Mouse (Mus musculus): ENCODE results near the gene Sod2. TPM values are rescaled to one million over a fixed set of nuclear protein-coding genes. Genes with fewer than 3 reads are reported as not detected.
A peak's percentile ranks its signal among the peaks of the same experiment; 100 is the strongest.
"Not testable (repeated sequence)": the region's sequence is repeated elsewhere in the genome, so short reads cannot be mapped to it uniquely, and the experiment has no call there.

Sod2 gene
- polyA plus RNA-seq, 1 experiment from 2014 or later, result 138 TPM

DNA sequence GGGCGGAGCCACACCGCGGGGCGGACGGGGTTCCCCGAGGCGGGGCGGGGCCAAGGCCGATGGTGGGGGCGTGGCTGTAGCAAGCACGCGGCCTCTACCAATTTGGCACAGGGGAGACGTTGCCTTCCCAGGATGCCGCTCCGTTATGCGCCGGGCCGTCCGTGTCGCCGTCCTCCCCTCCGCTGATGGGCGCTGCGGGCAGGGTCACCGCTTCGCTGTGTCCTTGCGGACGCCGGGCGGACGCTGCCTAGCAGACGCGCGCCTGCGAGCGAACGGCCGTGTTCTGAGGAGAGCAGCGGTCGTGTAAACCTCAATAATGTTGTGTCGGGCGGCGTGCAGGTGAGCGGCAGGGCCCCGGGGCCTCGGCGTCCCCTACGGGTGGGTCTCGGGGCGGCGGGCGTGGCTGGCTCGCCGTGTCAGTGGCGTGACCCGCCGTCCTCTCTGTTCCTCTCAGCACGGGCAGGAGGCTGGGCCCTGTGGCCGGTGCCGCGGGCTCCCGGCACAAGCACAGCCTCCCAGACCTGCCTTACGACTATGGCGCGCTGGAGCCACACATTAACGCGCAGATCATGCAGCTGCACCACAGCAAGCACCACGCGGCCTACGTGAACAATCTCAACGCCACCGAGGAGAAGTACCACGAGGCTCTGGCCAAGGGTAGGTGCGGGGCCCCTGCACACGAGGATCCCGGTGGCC is 1.2 kb downstream of the Sod2 start:
- under 1% methylated on average over 68 of the region's 76 CpGs for WGBS
- TF ChIP-seq CTCF (IDR thresholded peaks at IDR 0.05; ENCODE audit: low read depth), result peak; percentile 40
- Histone ChIP-seq H3K27me3 (replicated peaks; ENCODE audit: control insufficient read depth, insufficient read depth, low read length) (no peaks in the 10 kb centered on the region), H3K4me3 (ENCODE audit: low read depth, low read length) (peak overlapping the region; percentile 80), H3K9me3 (ENCODE audit: control insufficient read depth) (no peaks in the 10 kb centered on the region), H3K4me2 (replicated peaks; ENCODE audit: low read depth) (peak overlapping the region; percentile 87), H3K4me1 (replicated peaks; ENCODE audit: control insufficient read depth, insufficient read depth, low read length) (peaks cover 10% of the 10 kb centered on the region; the same call in 1 of the 2 replicates), H3K27ac (ENCODE audit: low read depth, low read length) (peak overlapping the region; percentile 94), H3K9ac (ENCODE audit: low read depth, low read length) (peak overlapping the region; percentile 72), H3K36me3 (ENCODE audit: control insufficient read depth, insufficient read depth) (0 out of 2 replicates have a peak, but pooled peaks cover 9% of the 10 kb centered on the region)
- ATAC-seq, result peak; percentile 97

DNA sequence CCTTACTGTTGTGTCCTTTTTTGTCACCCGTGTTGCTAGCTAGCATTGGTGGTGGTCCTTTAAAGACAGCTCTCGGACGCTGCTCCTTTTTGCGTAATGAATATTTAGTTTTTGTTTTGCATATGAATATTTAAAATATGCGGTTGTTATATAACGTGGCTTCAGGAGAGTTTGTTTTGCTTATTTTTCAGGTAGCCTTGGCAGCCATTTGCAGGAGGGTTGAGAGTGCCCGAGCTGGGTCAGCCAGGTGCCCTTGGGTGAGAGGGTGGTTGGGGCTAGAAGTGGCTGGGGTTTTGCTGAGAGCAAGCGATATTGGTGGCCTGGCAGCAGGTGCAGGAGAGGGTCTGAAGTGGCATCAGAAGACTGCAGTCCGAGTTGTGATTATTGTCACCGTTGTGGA is 1.9 kb downstream of the Sod2 start:
- Histone ChIP-seq H3K27me3 (replicated peaks; ENCODE audit: control insufficient read depth, insufficient read depth, low read length) (no peaks in the 10 kb centered on the region), H3K4me1 (replicated peaks; ENCODE audit: control insufficient read depth, insufficient read depth, low read length) (peaks cover 10% of the 10 kb centered on the region; the same call in 1 of the 2 replicates), H3K4me3 (ENCODE audit: low read depth, low read length) (peak overlapping the region; percentile 80), H3K9me3 (ENCODE audit: control insufficient read depth) (no peaks in the 10 kb centered on the region), H3K9ac (ENCODE audit: low read depth, low read length) (peak overlapping the region; percentile 72), H3K4me2 (replicated peaks; ENCODE audit: low read depth) (peak overlapping the region; percentile 87), H3K36me3 (ENCODE audit: control insufficient read depth, insufficient read depth) (0 out of 2 replicates have a peak, but pooled peaks cover 11% of the 10 kb centered on the region), H3K27ac (ENCODE audit: low read depth, low read length) (peak overlapping the region; percentile 94)
- TF ChIP-seq CTCF (IDR thresholded peaks at IDR 0.05; ENCODE audit: low read depth), result no peak
- ATAC-seq, result no peak
- 4% methylated on average over 10 of the region's 10 CpGs for WGBS

DNA sequence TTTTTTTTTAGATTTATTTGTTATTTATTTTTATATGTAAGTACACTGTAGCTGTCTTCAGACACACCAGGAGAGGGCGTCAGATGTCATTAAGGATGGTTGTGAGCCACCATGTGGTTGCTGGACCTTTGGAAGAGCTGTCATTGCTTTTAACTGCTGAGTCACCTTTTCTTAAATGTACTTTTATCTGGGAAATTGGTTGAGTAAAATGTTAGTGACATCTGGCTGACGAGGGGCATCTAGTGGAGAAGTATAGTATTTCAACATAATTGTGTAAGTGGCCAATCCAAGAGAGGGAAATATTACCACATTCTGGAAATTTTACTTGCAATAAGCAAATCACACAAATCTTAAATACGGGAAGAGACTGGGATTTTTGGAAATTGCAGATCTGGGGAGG is 3.2 kb downstream of the Sod2 start:
- Histone ChIP-seq H3K4me1 (replicated peaks; ENCODE audit: control insufficient read depth, insufficient read depth, low read length) (peaks cover 10% of the 10 kb centered on the region; the same call in 1 of the 2 replicates), H3K27ac (ENCODE audit: low read depth, low read length) (no peak overlapping the region), H3K9me3 (ENCODE audit: control insufficient read depth) (no peaks in the 10 kb centered on the region), H3K27me3 (replicated peaks; ENCODE audit: control insufficient read depth, insufficient read depth, low read length) (no peaks in the 10 kb centered on the region), H3K4me3 (ENCODE audit: low read depth, low read length) (no peak overlapping the region), H3K9ac (ENCODE audit: low read depth, low read length) (no peak overlapping the region), H3K36me3 (ENCODE audit: control insufficient read depth, insufficient read depth) (peaks cover 21% of the 10 kb centered on the region), H3K4me2 (replicated peaks; ENCODE audit: low read depth) (no peak overlapping the region)
- peak; percentile 74 for TF ChIP-seq CTCF (IDR thresholded peaks at IDR 0.05; ENCODE audit: low read depth)
- peak; percentile 14; the same call in 1 of the 2 replicates for ATAC-seq
- WGBS, result 19% methylated on average over 3 of the region's 3 CpGs

DNA sequence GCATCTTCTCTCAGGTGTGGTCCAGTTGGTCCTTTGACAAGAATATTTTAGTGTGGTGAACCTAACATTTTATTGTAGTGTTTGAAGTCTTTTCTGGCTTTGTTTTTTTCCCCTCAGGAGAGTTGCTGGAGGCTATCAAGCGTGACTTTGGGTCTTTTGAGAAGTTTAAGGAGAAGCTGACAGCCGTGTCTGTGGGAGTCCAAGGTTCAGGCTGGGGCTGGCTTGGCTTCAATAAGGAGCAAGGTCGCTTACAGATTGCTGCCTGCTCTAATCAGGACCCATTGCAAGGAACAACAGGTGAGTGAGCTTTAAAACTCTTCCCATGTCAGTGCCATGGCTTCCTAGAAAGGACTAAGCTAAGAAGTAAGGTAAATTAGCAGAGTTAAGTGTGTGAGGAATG is 6.7 kb downstream of the Sod2 start:
- no peaks in the 10 kb centered on the region for H3K9me3 ChIP-seq (ENCODE audit: control insufficient read depth)
- ATAC-seq, result no peak
- H3K4me3 ChIP-seq (ENCODE audit: low read depth, low read length), result no peak overlapping the region
- 51% methylated on average over 3 of the region's 3 CpGs for WGBS
- H3K9ac ChIP-seq (ENCODE audit: low read depth, low read length), result no peak overlapping the region
- peaks cover 35% of the 10 kb centered on the region for H3K36me3 ChIP-seq (ENCODE audit: control insufficient read depth, insufficient read depth)
- no peak overlapping the region for H3K4me2 ChIP-seq (replicated peaks; ENCODE audit: low read depth)
- H3K27ac ChIP-seq (ENCODE audit: low read depth, low read length), result no peak overlapping the region
- no peaks in the 10 kb centered on the region for H3K27me3 ChIP-seq (replicated peaks; ENCODE audit: control insufficient read depth, insufficient read depth, low read length)
- TF ChIP-seq CTCF (IDR thresholded peaks at IDR 0.05; ENCODE audit: low read depth), result no peak
- H3K4me1 ChIP-seq (replicated peaks; ENCODE audit: control insufficient read depth, insufficient read depth, low read length), result 0 out of 2 replicates have a peak, but pooled peaks cover 5% of the 10 kb centered on the region

DNA sequence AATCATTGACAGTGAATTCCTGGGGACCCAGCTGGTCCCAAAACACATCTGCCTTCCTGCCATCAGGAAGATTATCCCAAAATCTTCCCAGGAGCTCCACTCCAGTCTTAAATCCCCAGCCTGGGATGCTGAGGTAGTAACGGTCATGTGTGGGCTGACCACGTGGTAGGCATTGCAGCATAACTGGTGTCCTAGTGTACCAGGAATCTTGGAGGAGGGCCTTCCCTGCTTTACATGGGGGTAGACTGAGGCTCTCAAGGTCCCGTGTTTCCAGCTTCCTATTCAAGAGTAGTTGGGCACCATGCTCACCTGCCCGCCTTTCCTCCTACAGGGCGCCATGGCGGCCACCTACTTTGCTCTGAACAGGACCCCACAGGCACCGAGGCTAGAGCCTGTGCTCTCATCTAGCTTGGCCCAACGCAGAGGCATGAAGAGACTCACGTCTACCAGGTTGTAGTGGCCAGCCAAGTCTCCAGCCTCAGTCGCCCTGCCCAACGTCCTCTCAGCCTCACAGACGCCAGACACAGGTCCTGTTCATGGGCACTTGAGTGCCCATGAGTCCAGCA is 30.1 kb downstream of the Sod2 start:
- not testable (repeated sequence) for H3K9me3 ChIP-seq (ENCODE audit: control insufficient read depth); H3K36me3 ChIP-seq (ENCODE audit: control insufficient read depth, insufficient read depth); ATAC-seq; H3K27ac ChIP-seq (ENCODE audit: low read depth, low read length); H3K27me3 ChIP-seq (replicated peaks; ENCODE audit: control insufficient read depth, insufficient read depth, low read length); H3K9ac ChIP-seq (ENCODE audit: low read depth, low read length); H3K4me2 ChIP-seq (replicated peaks; ENCODE audit: low read depth); H3K4me3 ChIP-seq (ENCODE audit: low read depth, low read length); H3K4me1 ChIP-seq (replicated peaks; ENCODE audit: control insufficient read depth, insufficient read depth, low read length)
- 91% methylated on average over 4 of the region's 12 CpGs for WGBS

DNA sequence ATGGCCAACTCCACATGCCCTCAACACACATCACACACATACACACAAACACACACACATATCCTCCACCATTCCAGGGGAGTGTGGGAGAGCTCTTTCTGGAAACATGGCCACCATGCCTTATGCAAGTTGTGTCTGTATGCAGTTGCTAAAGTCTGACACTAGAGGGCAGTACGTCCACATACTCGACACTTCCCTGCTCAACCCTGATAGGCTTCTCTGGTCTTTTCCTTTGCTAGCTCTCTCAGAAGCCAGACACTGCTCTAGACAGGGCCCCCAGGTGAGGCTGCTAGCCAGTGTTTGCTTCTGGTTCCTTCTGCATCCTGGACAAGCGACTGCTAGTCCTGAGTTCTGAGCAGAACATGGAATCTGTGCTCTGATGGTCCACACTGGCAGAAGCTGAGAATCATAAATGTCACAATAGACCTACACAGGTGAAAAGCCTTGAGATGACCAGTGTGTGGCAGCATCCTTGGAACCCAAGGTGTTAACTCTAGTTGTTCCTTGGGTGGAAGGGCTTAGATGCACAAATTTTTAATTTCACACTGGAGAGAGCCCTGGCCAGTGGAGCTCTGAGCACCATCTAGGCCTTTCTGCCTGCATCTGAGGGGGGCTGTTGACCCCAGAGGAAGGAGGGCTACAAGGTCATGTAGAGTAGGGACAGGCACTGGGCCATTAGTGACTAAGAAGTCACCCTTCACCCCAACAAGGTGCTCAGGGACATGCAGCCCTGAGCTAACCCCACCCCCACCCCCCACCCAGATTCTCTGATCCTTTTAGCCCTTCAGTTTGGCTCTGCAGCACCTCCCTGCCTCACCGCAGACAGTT is 37.4 kb downstream of the Sod2 start:
- H3K4me1 ChIP-seq (replicated peaks; ENCODE audit: control insufficient read depth, insufficient read depth, low read length); H3K27ac ChIP-seq (ENCODE audit: low read depth, low read length); H3K27me3 ChIP-seq (replicated peaks; ENCODE audit: control insufficient read depth, insufficient read depth, low read length); H3K36me3 ChIP-seq (ENCODE audit: control insufficient read depth, insufficient read depth); H3K9me3 ChIP-seq (ENCODE audit: control insufficient read depth); H3K4me2 ChIP-seq (replicated peaks; ENCODE audit: low read depth); H3K9ac ChIP-seq (ENCODE audit: low read depth, low read length); H3K4me3 ChIP-seq (ENCODE audit: low read depth, low read length): not testable (repeated sequence)
- 4% methylated on average over 3 of the region's 4 CpGs for WGBS
- TF ChIP-seq CTCF (IDR thresholded peaks at IDR 0.05; ENCODE audit: low read depth), result peak; percentile 73
- peak; percentile 39; the same call in 1 of the 2 replicates for ATAC-seq

DNA sequence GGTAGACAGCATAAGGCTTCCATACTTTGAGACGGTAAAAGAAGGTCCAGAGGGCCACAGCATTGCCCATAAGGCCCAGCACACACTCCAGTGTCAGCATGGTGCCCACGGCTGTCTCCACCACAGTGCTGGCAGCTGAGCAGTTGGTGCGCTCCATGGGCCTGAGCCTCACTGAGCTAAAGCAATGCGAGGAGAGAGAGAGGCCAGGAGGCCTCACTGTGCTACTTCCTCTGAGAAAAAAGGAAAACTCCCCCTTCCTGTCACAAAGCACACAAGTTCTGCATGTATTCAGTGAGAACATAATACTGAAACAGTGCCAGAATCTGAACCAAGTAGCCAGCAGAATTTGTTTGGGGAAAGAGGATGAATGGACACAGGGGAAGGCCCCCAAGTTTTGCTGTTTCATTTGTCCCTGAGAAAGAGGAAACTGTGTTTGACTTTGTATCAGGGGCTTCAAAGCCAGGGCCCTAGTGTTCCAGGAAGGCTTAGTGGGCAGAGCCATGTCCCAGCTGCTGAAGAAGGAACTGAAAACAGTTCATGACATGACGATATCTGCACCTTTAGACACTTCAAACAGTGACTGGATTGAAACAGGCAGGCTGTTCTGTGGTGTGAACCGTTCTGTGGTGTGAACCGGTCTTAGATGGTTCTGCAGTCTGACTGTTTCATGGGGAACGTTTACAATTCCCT is 45.6 kb downstream of the Sod2 start, which contains the start of gene Gpr31b:
Gpr31b (minus strand) TSS at position 173 of the 690 bp plus-strand sequence.
- not testable (repeated sequence) for H3K4me2 ChIP-seq (replicated peaks; ENCODE audit: low read depth); H3K36me3 ChIP-seq (ENCODE audit: control insufficient read depth, insufficient read depth); H3K4me3 ChIP-seq (ENCODE audit: low read depth, low read length); H3K4me1 ChIP-seq (replicated peaks; ENCODE audit: control insufficient read depth, insufficient read depth, low read length); H3K27me3 ChIP-seq (replicated peaks; ENCODE audit: control insufficient read depth, insufficient read depth, low read length); H3K27ac ChIP-seq (ENCODE audit: low read depth, low read length); H3K9ac ChIP-seq (ENCODE audit: low read depth, low read length); H3K9me3 ChIP-seq (ENCODE audit: control insufficient read depth); ATAC-seq
- 83% methylated on average over 1 of the region's 8 CpGs for WGBS

DNA sequence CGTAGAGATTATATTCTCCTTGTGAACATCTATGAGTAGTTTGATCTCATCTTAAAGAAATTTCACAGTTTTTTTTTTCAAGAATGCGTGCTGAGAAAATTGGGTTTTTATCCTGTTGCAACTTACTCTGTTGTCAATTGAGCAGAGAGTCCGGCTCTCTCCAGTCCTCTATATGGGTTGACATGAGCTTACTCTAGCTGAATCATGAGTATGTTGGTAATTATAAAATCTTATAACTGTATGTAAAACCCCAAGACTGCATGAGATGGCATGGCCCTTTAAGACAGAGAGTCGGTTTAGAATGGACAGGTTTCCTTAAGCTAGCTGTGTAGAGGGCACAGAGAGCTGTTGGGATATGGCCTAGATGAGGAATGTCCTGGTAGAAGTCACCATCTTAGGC is 54.2 kb downstream of the Sod2 start, which contains the start of gene Tcp10b:
Tcp10b (plus strand) TSS at position 301 of the 400 bp plus-strand sequence.
- H3K36me3 ChIP-seq (ENCODE audit: control insufficient read depth, insufficient read depth); H3K4me3 ChIP-seq (ENCODE audit: low read depth, low read length); H3K9me3 ChIP-seq (ENCODE audit: control insufficient read depth); ATAC-seq; H3K4me1 ChIP-seq (replicated peaks; ENCODE audit: control insufficient read depth, insufficient read depth, low read length); H3K9ac ChIP-seq (ENCODE audit: low read depth, low read length); H3K27ac ChIP-seq (ENCODE audit: low read depth, low read length); H3K27me3 ChIP-seq (replicated peaks; ENCODE audit: control insufficient read depth, insufficient read depth, low read length); H3K4me2 ChIP-seq (replicated peaks; ENCODE audit: low read depth): not testable (repeated sequence)
- WGBS, result 92% methylated on average over 4 of the region's 4 CpGs
